Mouse (Mus musculus) neutrophil, adult 5-6 weeks (primary cell): Measurements from ENCODE around the gene Cmip. TPM values are rescaled to one million over a fixed set of nuclear protein-coding genes. Genes with fewer than 3 reads are reported as not detected.
A peak's percentile ranks its signal among the peaks of the same experiment; 100 is the strongest.

Source experiments
- ATAC-seq: fragments of 151-379, 151-347 bp; 2 replicates; pipeline ENCODE4 v1.8.0; 2017; ENCODE audit warnings: mild to moderate bottlenecking, moderate TSS enrichment; ENCODE audit not compliant: insufficient number of reproducible peaks, poor library complexity, low FRiP score, severe bottlenecking; ENCODE audit errors: extremely low read depth
- total RNA-seq: library from RNA; stranded (forward); fragments of 200-1000 nt; gene quantifications from 2 replicates; pipeline ENCODE4 v1.2.3, GENCODE M21; 2017

The Cmip gene
- total RNA-seq = 70.7 and 74.6 TPM in 2 replicates

DNA sequence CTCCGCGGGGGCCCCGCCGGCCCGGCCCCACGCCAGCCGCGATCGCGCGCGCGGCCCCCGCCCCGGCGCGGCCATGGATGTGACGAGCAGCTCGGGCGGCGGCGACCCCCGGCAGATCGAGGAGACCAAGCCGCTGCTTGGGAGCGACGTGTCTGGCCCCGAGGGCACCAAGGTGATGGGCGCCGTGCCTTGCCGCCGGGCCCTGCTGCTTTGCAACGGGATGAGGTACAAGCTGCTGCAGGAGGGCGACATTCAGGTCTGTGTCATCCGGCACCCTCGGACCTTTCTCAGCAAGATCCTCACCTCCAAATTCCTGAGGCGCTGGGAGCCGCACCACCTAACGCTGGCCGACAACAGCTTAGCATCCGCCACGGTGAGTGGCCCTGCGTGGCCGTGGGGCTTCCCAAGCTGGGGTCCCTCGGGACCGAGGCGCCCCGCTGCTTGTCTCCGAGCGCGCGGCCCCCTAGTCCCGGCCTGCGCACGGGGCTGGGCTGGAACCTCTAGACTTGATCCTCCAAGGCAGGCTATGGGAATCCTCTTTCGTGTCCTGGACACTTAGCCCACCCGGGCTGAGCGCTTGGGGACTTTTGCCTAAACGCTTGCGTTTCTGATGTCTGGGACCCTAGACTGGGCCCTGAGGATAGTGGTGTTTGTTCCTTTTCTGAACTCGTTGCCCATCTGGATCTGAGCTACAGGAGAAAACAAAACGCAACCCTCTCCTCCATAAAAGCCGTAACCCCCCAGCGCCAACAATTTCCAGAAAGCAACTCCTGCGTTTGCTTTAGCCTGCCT, at the start of gene Cmip:
Cmip (plus strand) TSS at position 36 of the 792 bp plus-strand sequence.
- ATAC-seq = no peak

DNA sequence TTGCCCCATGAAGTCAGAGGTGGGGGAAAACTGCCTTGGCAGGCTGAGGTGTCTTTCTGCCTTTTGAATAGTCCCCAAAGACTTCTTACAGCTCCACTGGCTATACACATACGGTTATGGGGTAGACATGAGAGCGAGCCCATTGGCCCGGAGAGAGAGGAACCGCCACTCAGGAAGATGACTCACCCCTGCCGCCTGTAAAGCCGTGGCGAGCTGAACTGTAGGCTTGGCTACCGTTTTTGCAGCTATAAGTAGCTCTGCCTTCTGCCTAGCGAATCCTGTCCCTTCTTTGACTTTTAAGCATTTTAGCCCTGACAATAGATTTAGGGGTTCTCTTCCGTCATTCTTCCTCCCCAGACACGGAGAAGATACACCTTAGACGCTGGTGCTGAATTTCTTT, 47.7 kb upstream of the Cmip start:
- ATAC-seq = peak; percentile 66; the same call in 1 of the 2 replicates

DNA sequence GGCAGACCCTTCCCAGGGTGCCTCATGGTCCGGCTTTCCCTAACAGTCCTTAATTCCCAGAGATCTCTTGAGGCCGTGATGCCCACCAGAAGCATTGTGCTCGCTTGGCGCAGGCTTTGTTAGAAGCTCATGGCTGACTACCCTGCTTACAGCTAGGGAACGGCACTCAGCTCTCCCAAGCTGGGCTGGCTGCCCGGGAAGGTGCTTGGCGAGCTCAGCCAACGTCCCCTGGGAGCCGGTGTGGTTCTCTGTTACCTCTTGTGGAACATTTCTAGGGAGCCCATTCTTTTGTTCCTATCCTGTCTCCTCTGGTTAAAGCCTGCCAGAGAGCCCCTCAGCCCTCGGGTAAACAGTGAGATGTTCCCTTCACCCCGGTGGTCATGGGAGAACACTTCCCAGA, 44.8 kb upstream of the Cmip start:
- ATAC-seq = no peak

DNA sequence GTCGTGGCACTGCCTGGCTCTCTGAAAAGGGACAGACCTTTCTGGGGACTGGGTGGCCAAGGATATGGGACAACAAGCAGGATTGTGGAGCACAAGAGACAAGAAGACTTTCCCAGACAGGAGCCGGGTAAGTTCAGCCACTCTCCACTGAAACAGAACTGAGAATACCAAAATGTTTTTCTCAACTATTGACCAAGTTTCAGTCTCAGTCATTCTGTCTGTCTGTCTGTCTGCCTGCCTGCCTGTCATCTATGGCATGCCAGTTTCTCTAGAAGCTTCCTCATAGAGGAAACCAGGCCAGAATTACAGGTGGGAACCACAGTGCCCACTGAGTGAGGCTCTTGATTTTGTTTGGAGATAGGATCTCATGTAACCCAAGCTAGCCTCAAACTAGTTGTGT, 39.1 kb upstream of the Cmip start:
- ATAC-seq = no peak

DNA sequence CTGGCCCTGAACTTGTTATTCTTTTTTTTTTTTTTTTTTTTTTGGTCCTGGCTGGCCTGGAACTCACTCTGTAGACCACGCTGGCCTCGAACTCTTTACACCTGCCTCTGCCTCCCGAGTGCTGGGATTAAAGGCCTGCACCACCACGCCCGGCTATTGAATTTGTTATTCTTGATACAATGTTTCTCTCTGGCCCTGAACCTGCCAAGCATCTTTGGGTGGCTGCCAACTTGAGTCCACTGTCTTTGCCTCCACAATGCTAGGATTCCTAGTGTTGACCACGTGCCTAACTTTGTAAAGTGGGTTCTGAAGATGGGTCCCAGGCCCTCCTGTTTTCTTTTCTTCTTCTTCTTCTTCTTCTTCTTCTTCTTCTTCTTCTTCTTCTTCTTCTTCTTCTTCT, 34.5 kb upstream of the Cmip start:
- no peak for ATAC-seq

DNA sequence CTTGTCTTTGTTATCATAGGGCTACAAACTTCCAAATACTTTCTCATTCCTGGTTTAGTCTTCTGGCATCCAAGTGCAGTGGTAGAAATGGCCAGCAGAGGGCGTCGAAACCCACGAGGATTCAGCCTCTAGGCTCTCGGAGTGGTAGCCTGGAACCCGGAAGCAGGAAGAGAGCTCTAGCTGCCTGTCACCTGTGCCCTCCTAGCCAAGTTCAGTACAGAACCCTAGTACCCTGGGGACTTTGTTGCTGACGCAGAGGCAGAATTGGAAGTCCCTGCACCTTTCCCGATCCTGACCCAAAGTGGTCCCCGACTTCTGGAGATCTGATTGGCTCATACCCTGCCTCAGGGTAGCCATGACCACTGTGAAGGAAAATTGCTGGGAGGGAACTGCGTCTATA, 32.2 kb upstream of the Cmip start:
- peak; percentile 96 for ATAC-seq

DNA sequence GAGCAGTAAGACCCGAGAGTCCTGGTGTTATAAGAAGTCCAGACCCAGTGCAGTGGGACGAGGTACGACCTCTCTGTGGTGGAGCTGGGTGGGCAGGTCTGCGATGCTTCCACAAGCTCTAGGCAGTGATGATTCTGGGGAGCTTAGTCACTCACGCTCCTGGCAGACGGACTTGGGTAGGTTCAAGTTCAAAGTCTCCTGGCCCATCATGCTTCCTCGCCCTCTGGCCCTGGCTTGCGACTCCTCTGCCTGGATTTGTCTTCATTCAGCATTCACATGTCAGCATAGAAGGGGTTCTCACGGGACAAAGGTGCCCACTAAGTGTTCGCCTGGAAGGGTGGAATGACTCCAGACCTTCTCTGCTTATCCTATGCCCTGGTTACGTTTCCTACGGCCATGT, 30.6 kb upstream of the Cmip start:
- ATAC-seq = no peak

DNA sequence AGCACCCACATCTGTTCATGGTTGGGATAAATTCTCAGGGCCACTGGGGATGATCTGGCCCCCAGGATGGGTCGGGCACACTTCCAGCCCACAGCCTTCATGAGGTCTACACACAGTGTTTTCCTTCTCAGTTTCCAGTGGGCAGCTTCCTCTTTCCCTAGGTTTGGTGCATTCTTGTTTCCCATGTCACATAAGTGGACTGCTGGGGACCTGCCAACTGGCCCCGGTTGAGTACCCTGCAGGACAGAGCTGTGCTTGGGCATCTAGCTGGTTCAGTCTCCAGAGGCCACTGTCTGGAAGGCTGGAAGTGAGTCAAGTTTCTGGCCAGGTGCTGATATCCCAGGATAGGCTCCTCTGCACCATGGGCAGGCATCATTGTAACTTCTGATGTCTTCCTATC, 29.5 kb upstream of the Cmip start:
- no peak for ATAC-seq

DNA sequence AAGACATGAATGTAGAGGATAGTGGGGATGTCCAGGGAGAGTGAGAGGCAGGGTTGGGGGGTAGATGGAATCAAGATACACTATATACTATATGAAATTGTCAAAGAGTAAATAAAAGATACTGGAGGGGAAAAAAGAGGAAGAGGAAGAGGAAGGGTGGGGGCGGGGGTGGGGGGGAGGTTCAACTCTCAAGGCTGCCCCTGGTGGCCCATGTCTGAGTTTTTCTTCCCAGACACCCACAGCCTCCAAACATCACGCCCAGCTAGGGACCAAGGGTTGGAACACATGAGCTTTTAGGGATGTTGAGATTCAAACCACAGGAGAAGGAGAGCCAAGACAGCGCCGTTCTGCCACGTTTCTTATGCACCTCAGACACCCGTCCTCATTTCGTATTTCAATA, 23.7 kb upstream of the Cmip start:
- ATAC-seq = 0 out of 2 replicates have a peak, but pooled peaks have one; percentile 41

DNA sequence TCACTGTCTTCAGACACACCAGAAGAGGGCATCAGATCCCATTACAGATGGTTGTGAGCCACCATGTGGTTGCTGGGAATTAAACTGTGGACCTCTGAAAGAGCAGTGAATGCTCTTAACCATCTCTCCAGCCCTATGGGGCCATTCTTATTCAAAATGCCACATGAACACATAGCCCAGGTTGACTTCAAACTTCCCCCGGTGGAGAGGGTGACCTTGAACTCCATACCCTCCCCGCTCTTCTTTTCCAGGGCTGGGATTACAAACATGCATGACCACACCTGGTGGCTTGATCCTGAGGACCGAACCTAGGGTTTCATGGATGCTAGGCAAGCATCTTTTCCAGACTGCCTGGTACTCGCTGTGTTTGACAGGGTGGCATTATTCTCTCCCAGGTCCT, 20.3 kb upstream of the Cmip start:
- no peak for ATAC-seq

DNA sequence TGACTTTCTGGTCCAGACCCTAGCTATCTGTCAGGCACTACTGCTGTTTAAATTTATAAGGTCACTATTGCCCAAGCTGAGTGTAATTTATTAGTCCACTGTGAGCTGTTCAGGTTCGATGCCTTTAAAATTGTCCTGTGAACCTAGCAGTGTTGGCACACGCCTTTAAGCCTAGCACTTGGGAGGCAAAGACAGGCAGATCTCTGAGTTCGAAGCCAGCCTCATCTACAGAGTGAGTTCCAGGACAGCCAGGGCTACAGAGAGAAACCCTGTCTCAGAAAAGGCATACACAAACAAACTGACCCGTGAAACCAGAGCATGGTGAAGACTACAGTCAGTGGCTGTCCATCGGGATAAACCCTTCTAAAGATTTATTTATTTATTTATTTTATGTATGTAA, 16.5 kb upstream of the Cmip start:
- no peak for ATAC-seq

DNA sequence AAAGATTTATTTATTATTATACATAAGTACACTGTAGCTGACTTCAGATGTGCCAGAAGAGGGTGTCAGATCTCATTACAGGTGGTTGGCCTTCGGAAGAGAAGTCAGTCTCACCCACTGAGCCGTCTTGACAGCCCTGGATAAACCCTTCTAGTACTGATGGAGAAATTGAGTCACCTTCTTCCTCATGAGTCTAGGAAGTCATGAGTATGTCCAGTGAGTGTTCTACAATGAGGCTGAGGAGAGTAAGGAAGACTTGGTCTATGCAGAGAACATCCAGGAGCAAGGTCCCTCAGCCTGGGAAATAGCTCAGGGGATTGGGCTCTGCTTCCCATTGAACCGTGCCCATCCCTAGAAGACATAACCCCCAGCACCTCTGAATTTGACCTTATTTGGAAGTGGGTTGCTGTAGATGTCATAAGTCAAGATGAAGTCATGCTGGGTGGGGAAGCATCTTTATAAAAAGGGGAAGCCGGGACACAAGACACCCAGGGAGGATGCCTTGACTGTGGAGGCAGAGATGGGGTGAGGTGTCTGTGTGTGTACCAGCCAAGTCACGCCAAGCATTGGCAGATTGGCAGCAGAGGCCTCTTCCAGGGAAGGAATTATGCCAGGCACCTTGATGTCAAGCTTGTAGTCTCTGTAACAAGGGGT, 15.9 kb upstream of the Cmip start:
- peak; percentile 84 for ATAC-seq

DNA sequence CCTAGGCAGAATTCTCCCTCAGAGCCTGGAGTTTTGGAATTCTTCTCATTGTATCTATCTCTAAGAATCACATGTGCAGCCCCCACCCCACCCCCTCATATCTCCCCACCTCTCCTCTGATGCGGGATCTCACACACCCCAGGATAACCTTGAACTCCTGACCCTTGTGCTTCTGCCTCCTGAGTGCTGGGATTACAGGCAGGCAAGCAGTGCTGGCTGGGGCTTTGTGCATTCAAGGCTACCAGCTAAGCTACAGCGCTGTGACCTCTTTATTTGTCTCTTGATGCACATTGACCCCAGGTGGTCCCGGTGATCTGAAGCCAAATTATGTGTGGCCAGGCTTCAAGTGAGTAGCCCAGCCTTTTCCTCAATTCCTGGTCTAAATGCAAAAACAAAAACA, 15.0 kb upstream of the Cmip start:
- ATAC-seq = no peak

DNA sequence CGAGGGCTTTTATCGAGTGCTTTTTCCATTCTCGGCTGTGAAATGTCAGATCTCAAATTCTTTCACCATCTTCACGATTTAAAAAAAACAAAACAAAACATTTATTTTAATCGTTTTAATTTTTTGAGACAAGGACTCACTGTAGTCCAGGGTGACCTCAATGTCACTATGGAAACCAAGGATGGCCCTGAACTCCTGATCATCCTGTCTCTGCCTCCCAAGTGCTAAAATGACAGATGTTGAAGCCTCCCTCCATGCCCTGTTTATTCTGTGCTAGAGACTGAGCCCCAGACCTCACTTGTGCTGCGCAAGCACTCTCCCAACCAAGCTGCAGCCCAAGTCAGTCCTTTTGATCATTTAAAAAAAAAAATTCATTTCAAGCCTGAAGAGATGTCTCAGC, 14.6 kb upstream of the Cmip start:
- no peak for ATAC-seq

DNA sequence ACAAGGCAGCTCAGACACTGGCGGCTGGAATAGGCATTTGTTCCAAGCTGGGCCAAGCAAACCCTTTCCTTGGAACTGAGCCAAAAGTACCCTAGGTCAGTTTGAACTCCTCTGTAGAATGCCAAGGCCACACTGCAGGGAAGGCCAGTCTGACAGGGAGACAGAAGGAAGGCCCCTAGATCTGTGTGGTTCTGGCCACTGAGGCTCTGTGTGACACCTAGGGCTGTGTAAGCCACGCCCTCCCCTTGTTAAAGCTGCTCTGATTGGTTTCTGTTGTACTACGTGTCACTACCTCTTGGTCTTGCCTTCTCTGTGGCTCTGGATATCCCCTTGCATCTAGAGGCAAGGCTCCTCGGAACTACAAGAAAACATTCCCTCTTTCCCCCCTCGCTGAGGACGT, 12.3 kb upstream of the Cmip start:
- ATAC-seq = no peak

DNA sequence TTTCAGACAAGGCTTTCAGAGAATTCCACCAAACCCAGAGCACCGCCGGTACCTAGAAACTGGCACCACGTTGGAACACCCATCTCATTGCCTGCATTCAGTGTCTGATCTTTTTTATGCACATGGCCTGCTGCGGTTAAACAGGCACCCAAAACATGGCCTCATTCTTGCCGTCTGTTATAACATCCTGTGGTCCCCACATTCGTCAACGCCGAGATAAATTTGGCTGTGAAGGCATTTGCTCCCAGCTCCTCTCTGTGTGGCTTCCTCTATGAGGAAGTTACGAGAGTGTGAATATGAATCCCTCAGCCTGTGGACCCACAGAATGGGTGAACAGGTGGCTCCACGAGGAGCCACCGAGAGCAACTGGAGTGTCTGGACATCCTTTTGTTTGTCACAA, 8.5 kb upstream of the Cmip start:
- ATAC-seq = no peak

DNA sequence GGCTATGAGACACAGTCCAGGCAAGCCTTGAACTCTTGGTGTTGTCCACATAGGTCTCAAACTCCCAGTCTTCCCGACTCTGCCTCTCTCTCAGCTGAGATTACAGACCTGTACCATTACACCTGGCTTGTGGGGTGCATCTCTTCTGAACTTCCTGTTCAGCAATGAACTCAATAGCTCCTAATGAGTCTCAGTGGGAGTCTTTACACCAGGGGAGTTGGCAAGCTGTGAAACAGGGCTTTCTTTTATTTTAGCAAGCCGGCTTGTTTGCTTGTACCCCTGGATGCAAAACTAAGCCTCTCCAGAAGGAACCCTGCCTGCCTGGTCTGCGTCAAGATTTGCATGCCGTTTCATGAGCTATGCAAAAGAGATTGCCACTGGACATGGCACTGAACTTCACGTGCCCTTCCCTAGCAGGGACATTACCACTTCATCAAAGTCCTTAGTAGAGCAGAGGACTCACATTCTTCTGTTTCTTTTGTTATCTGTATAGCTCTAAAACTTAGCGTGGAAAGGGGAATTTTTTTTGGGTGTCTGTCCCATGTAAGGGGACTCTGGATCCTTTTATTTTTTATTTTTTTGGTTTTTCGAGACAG, 5.7 kb upstream of the Cmip start:
- ATAC-seq = no peak

DNA sequence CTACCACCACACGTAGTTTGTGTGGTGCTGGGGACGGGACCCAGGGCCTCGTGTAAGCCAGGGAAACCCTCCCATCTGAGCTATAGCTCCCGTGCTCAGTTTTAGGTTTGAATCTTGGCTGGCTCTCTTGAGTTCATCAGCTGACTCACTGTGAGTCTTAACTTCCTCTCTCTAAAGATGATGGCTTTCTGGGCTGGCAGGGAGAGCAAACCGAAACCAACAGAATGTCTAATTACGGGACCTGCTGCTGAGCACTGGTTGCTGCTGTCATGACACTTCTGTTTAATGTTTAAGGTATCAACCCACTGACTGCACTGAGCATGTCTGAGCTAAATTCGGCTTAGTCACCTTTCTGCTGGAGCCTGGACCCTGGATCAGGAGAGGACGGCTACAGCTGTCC, 4.2 kb upstream of the Cmip start:
- ATAC-seq = peak; percentile 65

DNA sequence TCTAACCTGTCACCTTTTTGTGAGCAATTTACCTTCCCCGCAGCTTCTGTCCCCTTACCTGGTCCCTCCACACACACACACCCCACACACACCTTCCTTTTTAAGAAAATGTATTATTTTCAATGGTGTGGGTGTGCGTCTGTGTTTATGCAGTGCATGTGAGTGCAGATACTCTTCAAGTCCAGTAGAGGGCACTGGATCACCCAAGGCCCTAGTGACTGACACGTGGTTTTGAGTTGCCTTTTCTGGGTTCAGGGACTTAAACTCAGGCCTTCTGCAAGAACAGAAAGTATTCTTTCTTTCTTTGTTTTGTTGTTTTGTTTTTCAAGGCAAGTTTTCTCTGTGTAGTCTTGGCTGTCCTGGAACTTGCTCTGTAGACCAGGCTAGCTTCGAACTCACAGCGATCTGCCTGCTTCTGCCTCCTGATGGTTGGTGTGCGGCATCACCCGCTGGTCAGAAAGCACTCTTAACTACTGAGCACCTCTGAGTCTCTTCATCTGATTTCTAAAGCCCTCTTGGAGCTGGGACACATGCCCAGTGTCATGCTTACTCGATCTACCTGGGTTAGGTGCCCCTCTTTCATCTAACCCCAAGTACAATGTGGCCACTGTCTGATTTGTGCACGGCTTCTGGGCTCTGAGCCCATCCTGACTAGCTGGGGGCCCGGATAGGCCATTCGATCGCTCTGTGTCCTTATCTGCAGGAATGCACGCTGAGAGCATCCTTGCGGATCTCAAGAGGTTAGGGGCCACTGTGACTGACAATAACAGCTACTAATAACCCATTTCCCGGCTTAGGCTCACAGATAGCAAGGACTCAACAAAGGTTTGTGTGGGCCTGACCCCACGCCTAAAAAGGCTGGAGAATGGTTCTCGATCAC, 3.2 kb upstream of the Cmip start:
- ATAC-seq = no peak
